Comparison of ENCODE assay signal across 8 mouse cellular contexts in the genomic region with DNA sequence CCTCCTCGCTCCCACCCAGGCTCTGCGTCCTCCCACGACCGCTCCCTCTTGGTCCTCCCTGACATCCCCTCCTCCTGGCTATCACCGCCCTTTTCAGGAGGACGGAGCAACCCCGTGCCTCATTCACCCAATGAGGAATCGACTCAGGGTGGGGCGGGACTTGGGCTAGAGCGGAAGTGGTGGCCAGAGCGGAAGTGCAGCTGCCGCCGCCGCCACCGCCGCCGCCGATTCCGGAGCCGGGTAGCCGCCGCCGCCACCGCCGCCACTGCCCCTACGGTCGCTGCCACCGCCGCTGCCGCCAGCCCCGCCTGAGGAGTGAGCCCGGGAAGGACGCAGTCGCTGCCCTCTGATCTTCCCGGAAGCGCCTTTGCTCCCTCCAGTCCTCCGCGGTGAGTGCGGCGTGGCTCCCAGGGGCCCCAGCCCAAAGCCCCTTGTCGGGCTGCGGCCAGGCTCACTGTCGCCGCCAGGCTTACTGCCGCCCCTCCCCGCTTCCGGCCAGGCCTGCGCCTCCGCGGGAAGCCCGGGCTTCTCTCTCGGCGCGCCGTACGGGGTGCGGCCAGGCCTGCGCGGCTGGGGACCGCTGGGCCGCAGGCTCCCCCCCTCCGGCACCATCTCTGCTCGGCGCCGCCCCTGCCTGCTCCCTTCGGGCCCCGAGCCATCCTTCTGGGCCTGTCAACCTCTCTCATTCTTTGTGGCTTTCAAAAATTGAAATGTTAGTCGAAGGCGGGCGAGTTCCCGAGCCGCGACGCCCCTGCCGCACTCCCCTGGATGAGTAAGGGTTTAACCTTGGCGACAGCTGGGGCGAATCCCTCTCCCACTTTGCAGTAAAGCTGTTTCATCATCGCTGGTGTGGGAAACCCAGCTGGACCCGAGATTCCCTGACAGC. TPM values are rescaled to one million over a fixed set of nuclear protein-coding genes. Genes with fewer than 3 reads are reported as not detected.
DNase-seq lines count a peak whose midpoint lies in the region; ATAC-seq and TF ChIP-seq lines count a peak whose summit lies in the region.

No protein-coding gene starts in this region.

- H3K4me1 ChIP-seq in MEL (ENCODE audit: control insufficient read depth in 1 of 2, insufficient read depth in 2 of 2, low read length in 2 of 2), result peaks cover 3 to 14% of the 10 kb centered on the region in 2 experiments
- peaks cover 34% of the 10 kb centered on the region for H3K4me1 ChIP-seq in forebrain, embryonic 13.5 days
- H3K4me1 ChIP-seq in lung, embryonic 14.5 days (ENCODE audit: insufficient read depth), result 0 out of 2 replicates have a peak, but pooled peaks cover 5% of the 10 kb centered on the region

- peak overlapping the region; percentile 83 for H3K27ac ChIP-seq in MEL (ENCODE audit: control insufficient read depth, low read depth, low read length)
- peak overlapping the region; percentile 89 for H3K27ac ChIP-seq in forebrain, embryonic 13.5 days
- H3K27ac ChIP-seq in lung, embryonic 14.5 days (ENCODE audit: low read depth), result peak overlapping the region; percentile 96

- TF ChIP-seq CTCF in MEL (IDR thresholded peaks at IDR 0.05 in 2 of 3, conservative IDR thresholded peaks at IDR 0.05 in 1 of 3; ENCODE audit: control insufficient read depth in 1 of 3, insufficient read depth in 1 of 3, low read depth in 2 of 3, low read length in 3 of 3, poor library complexity in 1 of 3, severe bottlenecking in 1 of 3), result no peak
- no peak for TF ChIP-seq CTCF in lung, embryonic 14.5 days (IDR thresholded peaks at IDR 0.05; ENCODE audit: low read depth)

- H3K27me3 ChIP-seq in MEL (ENCODE audit: control insufficient read depth in 1 of 2, insufficient read depth in 2 of 2, low read length in 2 of 2), result no peaks in the 10 kb centered on the region
- H3K27me3 ChIP-seq in forebrain, embryonic 13.5 days, result no peaks in the 10 kb centered on the region
- H3K27me3 ChIP-seq in lung, embryonic 14.5 days (ENCODE audit: insufficient read depth, low read length), result no peaks in the 10 kb centered on the region

- peak; percentile 99 for DNase-seq in MEL (ENCODE audit: low read depth, low spot score)
- DNase-seq in c-Kit-positive CD71-positive TER-119-positive erythroid progenitor cells, embryonic 14.5 days (ENCODE audit: low spot score), result peak; percentile 92
- DNase-seq in heart, postnatal 14 days, result peak; percentile 91 to 93
- DNase-seq in layer of hippocampus, adult 18-20 months (ENCODE audit: low spot score in 2 of 2), result peak; percentile 94 to 95
- peak; percentile 97 for DNase-seq in lung, embryonic 14.5 days
- DNase-seq in testis, postnatal 14 days (ENCODE audit: low spot score), result peak; percentile 98

- peak; percentile 100 for ATAC-seq in forebrain, embryonic 13.5 days
- ATAC-seq in lung, embryonic 14.5 days (ENCODE audit: insufficient read depth), result peak; percentile 100
- peak; percentile 98 for ATAC-seq in neutrophil, adult 5-6 weeks (ENCODE audit: extremely low read depth, insufficient number of reproducible peaks, low FRiP score, poor library complexity, severe bottlenecking)

- TF ChIP-seq EP300 in MEL (IDR thresholded peaks at IDR 0.05; ENCODE audit: low read depth in 1 of 2, low read length in 2 of 2), result no peak

- H3K36me3 ChIP-seq in MEL (ENCODE audit: control insufficient read depth in 1 of 2, insufficient read depth in 2 of 2, low read length in 2 of 2), result peaks cover 12 to 29% of the 10 kb centered on the region in 2 experiments
- peaks cover 7% of the 10 kb centered on the region for H3K36me3 ChIP-seq in forebrain, embryonic 13.5 days (ENCODE audit: poor library complexity, severe bottlenecking)
- H3K36me3 ChIP-seq in lung, embryonic 14.5 days (ENCODE audit: insufficient read depth), result peaks cover 18% of the 10 kb centered on the region

- intact Hi-C loops in heart, postnatal 14 days (cut with DNase I), result loop anchor here (5.0 kb wide), 1 partner anchor 57 kb away; no protein-coding TSS in a partner anchor

- H3K79me2 ChIP-seq in MEL (ENCODE audit: control insufficient read depth, insufficient read depth, low read length, poor library complexity), result peaks cover 44% of the 10 kb centered on the region

- TF ChIP-seq RAD21 in MEL (IDR thresholded peaks at IDR 0.05; ENCODE audit: low read depth, low read length), result no peak

- peak; percentile 45 to 75; a peak in 3 of 4 replicates for TF ChIP-seq POLR2A in MEL (IDR thresholded peaks at IDR 0.05; ENCODE audit: control insufficient read depth in 1 of 2, insufficient read depth in 1 of 2, low read depth in 1 of 2, low read length in 2 of 2, poor library complexity in 1 of 2)

- peak overlapping the region; percentile 96 to 98 for H3K4me3 ChIP-seq in MEL (ENCODE audit: control insufficient read depth in 1 of 2, insufficient read depth in 1 of 2, low read depth in 2 of 2, low read length in 2 of 2)
- H3K4me3 ChIP-seq in forebrain, embryonic 13.5 days, result peak overlapping the region; percentile 99
- H3K4me3 ChIP-seq in lung, embryonic 14.5 days (ENCODE audit: low read depth, low read length), result peak overlapping the region; percentile 96

- H3K4me2 ChIP-seq in forebrain, embryonic 13.5 days, result peak overlapping the region; percentile 91
- peak overlapping the region; percentile 85 for H3K4me2 ChIP-seq in lung, embryonic 14.5 days

- WGBS in forebrain, embryonic 13.5 days, result under 1% methylated on average over 63 of the region's 79 CpGs
- WGBS in lung, embryonic 14.5 days, result under 1% methylated on average over 79 of the region's 79 CpGs

- H3K9ac ChIP-seq in MEL (ENCODE audit: control insufficient read depth, low read depth, low read length, poor library complexity, severe bottlenecking), result peak overlapping the region; percentile 99
- peak overlapping the region; percentile 97 for H3K9ac ChIP-seq in forebrain, embryonic 13.5 days
- H3K9ac ChIP-seq in lung, embryonic 14.5 days, result peak overlapping the region; percentile 93

- H3K9me3 ChIP-seq in MEL (replicated peaks; ENCODE audit: insufficient read depth, low read length), result no peaks in the 10 kb centered on the region
- no peaks in the 10 kb centered on the region for H3K9me3 ChIP-seq in forebrain, embryonic 13.5 days (replicated peaks)
- H3K9me3 ChIP-seq in lung, embryonic 14.5 days (ENCODE audit: low read depth, low read length), result no peaks in the 10 kb centered on the region

TF ChIP-seq in MEL, 35 proteins besides CTCF, POLR2A, EP300 and RAD21:
- TF ChIP-seq SIN3A (IDR thresholded peaks at IDR 0.05; ENCODE audit: low read length), result peak; percentile 75
- peak; percentile 35; the same call in 1 of the 2 replicates for TF ChIP-seq NRF1 (IDR thresholded peaks at IDR 0.05; ENCODE audit: insufficient read depth, low read depth, low read length, poor library complexity, severe bottlenecking)
- 0 out of 2 replicates have a peak, but pooled peaks have one; percentile 74 for TF ChIP-seq CHD1 (IDR thresholded peaks at IDR 0.05; ENCODE audit: low read depth, low read length)
- peak; percentile 91 for TF ChIP-seq USF1 (IDR thresholded peaks at IDR 0.05; ENCODE audit: low read depth, low read length)
- TF ChIP-seq ETS1 (IDR thresholded peaks at IDR 0.05; ENCODE audit: low read depth, low read length), result no peak
- peak; percentile 50; the same call in 1 of the 2 replicates for TF ChIP-seq NELFE (IDR thresholded peaks at IDR 0.05; ENCODE audit: low read depth, low read length)
- TF ChIP-seq TAL1 (IDR thresholded peaks at IDR 0.05; ENCODE audit: low read length), result no peak
- peak; percentile 53 for TF ChIP-seq MXI1 (IDR thresholded peaks at IDR 0.05; ENCODE audit: low read depth, low read length)
- peak; percentile 30; the same call in 1 of the 2 replicates for TF ChIP-seq ZMIZ1 (IDR thresholded peaks at IDR 0.05; ENCODE audit: low read depth, low read length)
- TF ChIP-seq MAZ (IDR thresholded peaks at IDR 0.05; ENCODE audit: low read depth, low read length), result no peak; the same call in none of the 2 replicates
- peak; percentile 79 for TF ChIP-seq HCFC1 (IDR thresholded peaks at IDR 0.05; ENCODE audit: low read depth, low read length)
- TF ChIP-seq ELF1 (IDR thresholded peaks at IDR 0.05; ENCODE audit: low read depth, low read length), result peak; percentile 78
- TF ChIP-seq UBTF (IDR thresholded peaks at IDR 0.05; ENCODE audit: borderline replicate concordance, insufficient read depth, low read depth, low read length), result 0 out of 2 replicates have a peak, but pooled peaks have one; percentile 74
- 0 out of 4 replicates have a peak, but pooled peaks of 1 of the 2 experiments have one; percentile 34 for TF ChIP-seq USF2 (IDR thresholded peaks at IDR 0.05; ENCODE audit: borderline replicate concordance in 1 of 2, insufficient read depth in 1 of 2, low read depth in 1 of 2, low read length in 2 of 2)

RNA-seq across cellular contexts. Expression of gene Ywhab, which starts 0.5 kb away (rescaled TPM):
- total RNA-seq in MEL (2012; rRNA removed), result 71.4 and 76.3 TPM in 2 replicates
- polyA plus RNA-seq in MEL (2012; ENCODE audit: insufficient read depth in 1 of 2, insufficient read length in 2 of 2, low read depth in 1 of 2, low replicate concordance in 2 of 2, missing spikeins in 1 of 2), result 100 to 1,000 TPM; 179 to 717 TPM
- polyA plus RNA-seq in forebrain, embryonic 13.5 days (2015; fragmentation: Nextera tagmentation; extraction: Ambion mirVana), result 361 and 370 TPM in 2 replicates
- 10 to 100 TPM; 93.5 to 98.0 TPM for total RNA-seq in heart, postnatal 14 days (2021)
- total RNA-seq in layer of hippocampus, adult 18-20 months (2021), result 100 to 1,000 TPM; 508 to 533 TPM
- 316 and 319 TPM in 2 replicates for polyA plus RNA-seq in lung, embryonic 14.5 days (2014; fragmentation: Nextera tagmentation; extraction: Ambion mirVana)
- 48.5 and 49.7 TPM in 2 replicates for total RNA-seq in neutrophil, adult 5-6 weeks (2017)

RNA-seq across cellular contexts. Expression of gene Pabpc1l, which starts 30.0 kb away (rescaled TPM):
- 0.27 and 0.29 TPM in 2 replicates for total RNA-seq in MEL (2012; rRNA removed)
- under 1 TPM in 1 of 2 experiments, not detected in 1; 0.40 TPM for polyA plus RNA-seq in MEL (2012; ENCODE audit: insufficient read depth in 1 of 2, insufficient read length in 2 of 2, low read depth in 1 of 2, low replicate concordance in 2 of 2, missing spikeins in 1 of 2)
- 1.3 and 1.4 TPM in 2 replicates for polyA plus RNA-seq in forebrain, embryonic 13.5 days (2015; fragmentation: Nextera tagmentation; extraction: Ambion mirVana)
- total RNA-seq in heart, postnatal 14 days (2021), result under 1 TPM; 0.79 to 0.83 TPM
- total RNA-seq in layer of hippocampus, adult 18-20 months (2021), result under 1 TPM; 0.36 to 0.37 TPM
- 1.1 and 1.8 TPM in 2 replicates for polyA plus RNA-seq in lung, embryonic 14.5 days (2014; fragmentation: Nextera tagmentation; extraction: Ambion mirVana)
- 0.37 and 6.4 TPM in 2 replicates for total RNA-seq in neutrophil, adult 5-6 weeks (2017)

Comparison
In these comparisons a context has a peak if more than half of its experiments do, and no peak if none do; other contexts are left out.
1. Peak in every context shown above with its lines: DNase-seq, ATAC-seq, H3K4me3 ChIP-seq and H3K27ac ChIP-seq.